Mouse (Mus musculus): ENCODE measurements around the gene A730015C16Rik. TPM values are rescaled to one million over a fixed set of nuclear protein-coding genes. Genes with fewer than 3 reads are reported as not detected.

The A730015C16Rik gene
- under 1 TPM in 1 of 2 experiments, not detected in 1; 0.36 TPM for total RNA-seq (2021)
- long read RNA-seq, partial matches to known transcripts: 0 of 1 reads
- long read RNA-seq, other reads (novel, unspliced or antisense): 0 of 1 reads

DNA sequence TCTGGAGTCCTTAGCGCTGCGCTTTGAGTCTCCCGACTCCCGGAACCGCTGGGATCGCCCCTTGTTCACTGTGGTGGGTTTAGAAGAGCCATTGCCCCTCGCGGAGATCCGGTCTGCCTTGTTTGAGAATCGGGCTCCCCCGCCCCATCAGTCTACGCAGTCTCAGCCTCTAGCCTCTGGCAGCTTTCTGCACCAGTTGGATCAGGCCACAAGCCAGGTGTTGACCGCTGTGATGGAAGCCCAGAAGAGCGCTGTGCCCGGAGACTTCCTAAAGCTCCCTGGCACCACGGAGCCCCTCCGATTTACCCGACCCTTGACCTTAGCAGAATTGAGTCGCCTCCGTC, at the start of gene A730015C16Rik:
Gene A730015C16Rik, minus strand, starts transcription at position 115 of the 344 bp plus-strand sequence.
- DNase-seq (ENCODE audit: low spot score in 2 of 2): peak in 1 of 2 experiments; percentile 27

DNA sequence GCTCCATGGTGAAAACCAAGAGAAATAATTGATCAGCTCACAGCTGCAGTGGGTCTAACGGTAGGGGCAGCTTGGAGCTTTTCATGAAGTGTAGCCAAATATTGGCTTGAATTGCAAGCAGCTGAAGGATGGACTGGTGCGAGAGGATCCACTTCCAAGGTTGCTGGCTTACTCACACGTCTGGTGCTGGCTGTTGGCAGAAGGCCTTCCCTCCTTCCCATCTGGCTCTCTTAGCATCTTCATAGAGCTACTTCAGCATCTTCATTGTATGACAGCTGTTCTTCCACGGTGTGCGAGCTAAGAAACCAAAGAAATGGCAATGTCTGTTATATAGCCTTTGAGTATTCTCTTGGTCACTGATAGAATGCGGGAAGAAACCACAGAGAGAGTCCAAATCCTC, 42.5 kb upstream of the A730015C16Rik start:
- DNase-seq (ENCODE audit: low spot score in 2 of 2): no peak

DNA sequence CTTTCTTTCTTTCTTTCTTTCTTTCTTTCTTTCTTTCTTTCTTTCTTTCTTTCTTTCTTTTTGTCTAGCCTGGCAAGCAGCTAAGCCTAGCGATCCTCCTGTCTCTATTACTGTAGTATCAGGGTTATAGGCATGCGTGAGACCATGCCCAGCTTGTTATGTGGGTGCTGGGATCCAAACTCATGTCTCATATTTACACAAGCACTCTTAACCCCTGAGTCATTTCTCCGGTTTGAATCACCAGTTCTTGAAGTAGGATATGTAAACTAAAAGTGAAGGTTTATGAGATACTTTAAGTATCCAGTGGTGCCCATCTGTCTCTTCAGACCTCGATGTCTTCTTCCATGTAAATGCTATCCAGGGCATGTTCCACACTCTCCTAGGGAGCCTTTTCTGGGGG, 39.0 kb upstream of the A730015C16Rik start:
- DNase-seq (ENCODE audit: low spot score in 2 of 2): no peak

DNA sequence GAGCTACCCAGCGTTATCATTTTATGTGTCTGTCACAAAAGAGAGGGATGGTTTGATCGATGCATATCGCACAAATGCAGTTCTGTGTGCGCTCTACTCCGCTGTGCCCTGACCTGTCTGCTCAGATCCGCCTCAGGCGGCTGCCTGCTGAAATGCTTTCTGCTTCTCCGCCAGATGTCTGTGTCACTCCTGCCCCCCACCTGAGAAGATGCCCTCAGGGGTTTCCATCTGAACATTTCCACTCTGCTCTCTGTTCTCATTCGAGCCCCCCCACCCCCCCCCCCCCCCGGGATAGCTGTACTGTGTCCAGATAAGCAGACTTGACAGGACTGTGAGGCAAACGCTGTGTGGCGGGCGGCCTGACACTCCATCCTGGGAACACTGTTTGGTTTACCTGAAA, 35.4 kb upstream of the A730015C16Rik start:
- no peak for DNase-seq (ENCODE audit: low spot score in 2 of 2)

DNA sequence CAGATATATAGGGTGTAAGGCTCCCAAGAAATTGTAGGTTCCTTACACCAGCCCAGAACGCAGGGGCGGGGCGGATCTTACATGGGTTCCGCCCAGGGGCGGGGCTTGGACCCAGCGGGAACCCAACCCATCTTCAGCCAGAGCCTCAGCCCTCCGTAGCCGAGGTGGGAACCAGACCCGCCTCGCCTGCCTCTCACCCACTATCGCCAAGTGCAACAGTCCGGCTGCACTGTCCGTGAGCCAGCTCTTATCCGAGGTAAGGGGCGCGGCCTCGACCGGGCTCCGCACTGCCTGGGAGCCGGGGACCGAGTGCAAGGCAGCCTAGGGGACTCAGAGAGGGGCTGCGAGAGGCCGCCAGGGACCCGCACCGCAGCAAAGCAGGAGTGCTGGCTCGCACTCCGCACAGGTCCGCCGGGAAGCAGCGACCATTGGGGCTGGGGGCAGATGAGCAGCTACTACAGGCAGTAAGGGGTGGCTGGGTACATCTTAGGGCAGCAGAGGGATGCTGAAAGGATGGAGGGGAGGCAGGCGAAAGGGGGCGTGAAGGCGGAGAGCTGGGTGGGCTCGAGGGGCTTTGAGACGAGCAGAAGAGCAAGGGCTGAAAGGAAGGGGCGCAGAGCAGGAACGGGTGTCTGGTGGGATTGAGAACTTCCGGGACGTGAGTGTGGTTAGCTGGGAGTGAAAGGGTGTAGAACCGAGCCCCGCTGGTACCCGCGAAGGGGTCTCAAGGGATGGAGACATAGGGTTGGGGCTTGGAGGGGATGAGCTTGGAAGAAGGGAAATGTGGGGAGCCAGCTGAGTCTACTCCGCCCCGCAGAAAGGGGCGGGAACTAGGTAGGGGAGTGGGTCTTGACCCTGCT, 30.8 kb upstream of the A730015C16Rik start, which contains the start of gene Rab3b:
Gene Rab3b, plus strand, starts transcription at position 101 of the 860 bp plus-strand sequence.
- DNase-seq (ENCODE audit: low spot score in 2 of 2): peak; percentile 44 to 61

DNA sequence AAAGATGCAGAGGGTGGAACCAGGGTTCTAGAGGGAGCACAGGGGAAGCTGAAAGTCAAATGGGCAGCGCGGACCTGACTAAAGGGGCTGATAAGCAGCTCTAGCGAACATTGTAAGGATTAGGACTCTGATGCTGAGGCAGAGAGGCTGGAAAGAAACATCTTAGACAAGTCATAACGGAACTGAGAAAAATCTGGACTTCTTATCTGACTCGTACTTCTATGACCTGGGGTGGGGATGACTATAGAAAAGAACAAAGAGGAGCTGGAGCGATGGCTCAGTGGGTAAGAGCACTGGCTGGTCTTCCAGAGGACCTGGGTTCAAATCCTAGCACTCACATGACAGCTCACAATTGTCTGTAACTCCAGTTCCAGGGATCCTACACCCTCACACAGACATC, 29.5 kb upstream of the A730015C16Rik start:
- DNase-seq (ENCODE audit: low spot score in 2 of 2): no peak

DNA sequence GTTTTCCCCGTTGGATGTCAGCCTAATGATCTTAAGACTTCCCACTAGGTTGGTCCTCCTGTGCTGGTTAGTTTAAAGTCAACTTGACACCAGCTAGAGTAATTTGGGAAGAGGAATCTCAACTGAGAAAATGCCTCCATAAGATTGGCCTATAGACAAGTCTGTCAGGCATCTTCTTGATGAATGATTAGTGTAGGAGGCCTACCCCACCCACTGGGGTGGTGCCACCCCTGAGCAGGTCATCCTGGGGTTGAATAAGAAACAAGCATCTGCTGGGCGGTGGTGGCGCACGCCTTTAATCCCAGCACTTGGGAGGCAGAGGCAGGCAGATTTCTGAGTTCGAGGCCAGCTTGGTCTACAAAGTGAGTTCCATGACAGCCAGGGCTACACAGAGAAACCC, 25.3 kb upstream of the A730015C16Rik start:
- no peak for DNase-seq (ENCODE audit: low spot score in 2 of 2)

DNA sequence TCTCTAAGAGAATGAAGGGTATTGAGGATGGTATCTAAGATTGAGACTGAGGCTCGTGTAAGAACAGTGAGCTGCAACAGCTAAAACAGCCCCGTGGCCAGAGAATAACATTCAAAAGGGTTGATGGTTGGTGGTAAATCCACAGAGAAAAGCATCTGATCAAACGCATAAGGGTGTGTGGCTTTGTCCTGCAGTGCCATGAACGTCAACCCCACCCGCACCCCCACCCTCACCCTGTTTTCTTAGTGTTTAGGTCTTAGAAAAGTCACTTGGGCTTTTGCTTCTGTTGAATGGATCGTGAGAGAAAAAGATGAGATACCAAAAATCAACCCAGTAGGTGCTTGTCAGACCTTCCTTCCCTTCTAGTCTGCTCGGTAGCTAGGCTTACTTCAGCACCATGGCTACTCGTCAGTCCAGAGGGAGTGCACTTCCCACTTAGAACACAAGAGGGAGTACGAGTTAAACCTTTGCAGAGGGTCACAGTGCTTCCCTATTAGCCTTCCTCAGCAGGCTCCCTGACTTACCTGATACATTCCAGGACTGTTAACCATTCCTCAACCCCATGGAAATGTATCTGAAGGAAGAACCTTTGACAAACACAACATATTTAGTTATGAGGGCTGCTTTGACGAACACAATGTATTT, 21.4 kb upstream of the A730015C16Rik start:
- DNase-seq (ENCODE audit: low spot score in 2 of 2): peak; percentile 93

DNA sequence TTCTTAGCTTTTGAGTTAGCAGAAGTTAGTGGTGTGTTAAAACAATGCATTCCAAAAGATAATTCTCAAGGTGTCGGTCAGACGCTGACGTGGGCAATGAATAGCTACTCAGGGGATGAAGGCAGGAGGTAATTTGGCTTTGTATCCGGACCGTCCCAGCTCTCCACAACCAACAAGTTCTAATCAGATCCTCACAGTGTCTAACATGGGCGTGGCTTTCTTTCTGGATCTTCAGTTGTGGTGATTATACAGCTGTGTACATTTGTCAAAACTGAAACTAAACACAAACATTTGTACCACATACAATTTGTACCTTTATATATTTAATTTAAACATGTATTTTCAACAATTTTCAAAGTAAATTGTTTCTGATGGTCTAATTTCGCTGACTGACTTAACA, 18.4 kb upstream of the A730015C16Rik start:
- DNase-seq (ENCODE audit: low spot score in 2 of 2): no peak

DNA sequence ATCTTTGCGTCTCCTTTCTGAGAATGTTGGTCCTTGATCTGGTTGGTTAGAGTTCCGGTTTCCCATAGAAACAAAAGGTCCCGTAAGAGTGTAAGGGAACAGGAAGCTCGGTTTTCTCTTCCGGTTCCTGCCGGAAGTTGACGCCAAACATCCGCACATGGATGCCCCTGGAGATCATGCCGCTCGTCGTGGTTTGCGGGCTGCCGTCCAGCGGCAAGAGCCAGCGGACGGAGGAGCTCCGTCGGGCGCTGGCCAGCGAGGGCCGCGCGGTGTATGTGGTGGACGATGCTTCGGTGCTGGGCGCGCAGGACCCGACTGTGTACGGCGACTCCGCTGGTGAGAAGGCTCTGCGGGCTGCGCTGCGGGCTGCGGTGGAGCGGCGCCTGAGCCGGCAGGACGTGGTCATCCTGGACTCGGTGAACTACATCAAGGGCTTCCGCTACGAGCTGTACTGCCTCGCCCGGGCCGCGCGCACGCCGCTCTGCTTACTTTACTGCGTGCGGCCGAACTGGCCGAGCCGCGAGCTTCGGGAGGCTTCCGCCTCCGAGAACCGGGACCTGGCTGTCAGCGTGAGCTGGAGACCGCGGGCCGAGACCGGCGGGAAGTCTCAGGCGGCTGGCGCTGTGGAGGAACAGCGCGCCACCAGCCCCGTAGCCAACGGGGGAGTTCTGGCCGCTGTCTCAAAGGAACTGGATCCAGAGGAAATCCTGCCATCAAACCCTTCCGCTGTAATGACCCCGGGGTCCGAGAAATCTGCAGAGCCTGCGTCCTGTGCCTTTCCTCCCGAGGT, 509 bp downstream of the A730015C16Rik start, which contains the start of gene Kti12:
Gene Kti12, plus strand, starts transcription at position 71 of the 790 bp plus-strand sequence.
- peak; percentile 74 to 82 for DNase-seq (ENCODE audit: low spot score in 2 of 2)

DNA sequence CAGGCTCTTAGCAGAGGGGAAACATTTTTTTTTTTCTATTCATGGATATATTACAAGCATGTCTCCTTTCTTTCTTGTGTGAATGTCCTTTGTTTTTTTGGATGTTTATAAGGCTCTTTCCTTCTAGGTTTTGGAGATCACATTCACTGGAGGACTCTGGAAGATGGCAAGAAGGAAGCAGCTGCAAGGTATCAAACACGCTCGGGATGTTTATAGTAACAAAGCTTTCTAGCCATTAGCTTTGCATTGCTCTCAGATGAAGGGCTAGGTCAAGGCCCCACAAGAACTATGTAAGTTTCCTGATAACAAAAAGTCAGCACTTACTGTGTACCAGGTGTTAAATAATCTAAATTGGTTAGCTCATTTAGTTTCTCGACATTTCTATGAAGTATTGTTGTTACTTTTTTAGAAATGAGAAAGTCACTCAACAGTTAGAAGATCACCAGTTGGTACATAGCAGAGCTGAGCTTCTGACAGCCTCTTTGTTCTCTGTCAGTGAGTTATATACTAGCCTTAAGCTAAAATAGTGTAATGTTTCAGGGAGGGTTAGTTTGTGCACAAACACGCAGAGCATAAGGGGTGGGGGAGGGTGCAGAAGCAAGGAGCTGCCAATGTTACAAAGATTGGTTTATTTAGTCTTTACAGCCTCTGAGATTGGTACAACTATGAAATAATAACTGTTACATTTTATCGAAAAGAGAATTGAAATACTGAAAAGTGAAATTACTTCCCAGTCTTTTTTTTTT, 2.4 kb downstream of the A730015C16Rik start:
- no peak for DNase-seq (ENCODE audit: low spot score in 2 of 2)

DNA sequence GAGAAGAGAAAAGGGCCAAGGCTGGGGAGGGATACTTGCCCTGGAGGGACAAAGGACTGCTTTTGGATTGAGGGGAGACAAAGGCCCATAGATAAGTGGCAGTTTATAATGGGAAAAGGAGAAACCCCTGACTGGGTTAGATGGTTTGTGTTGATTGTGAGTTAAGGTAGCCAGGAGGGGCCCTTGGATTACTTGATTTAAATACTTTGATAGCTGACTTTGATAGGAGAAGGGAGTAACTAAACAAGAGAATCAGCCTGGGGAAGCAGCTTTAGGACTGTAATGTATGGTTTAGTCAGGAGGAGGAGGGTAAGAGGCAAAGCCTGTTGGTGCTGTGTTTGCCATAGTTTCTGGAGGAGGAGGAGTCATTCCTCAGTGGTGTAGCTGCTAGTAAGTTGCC, 5.1 kb downstream of the A730015C16Rik start:
- no peak for DNase-seq (ENCODE audit: low spot score in 2 of 2)

DNA sequence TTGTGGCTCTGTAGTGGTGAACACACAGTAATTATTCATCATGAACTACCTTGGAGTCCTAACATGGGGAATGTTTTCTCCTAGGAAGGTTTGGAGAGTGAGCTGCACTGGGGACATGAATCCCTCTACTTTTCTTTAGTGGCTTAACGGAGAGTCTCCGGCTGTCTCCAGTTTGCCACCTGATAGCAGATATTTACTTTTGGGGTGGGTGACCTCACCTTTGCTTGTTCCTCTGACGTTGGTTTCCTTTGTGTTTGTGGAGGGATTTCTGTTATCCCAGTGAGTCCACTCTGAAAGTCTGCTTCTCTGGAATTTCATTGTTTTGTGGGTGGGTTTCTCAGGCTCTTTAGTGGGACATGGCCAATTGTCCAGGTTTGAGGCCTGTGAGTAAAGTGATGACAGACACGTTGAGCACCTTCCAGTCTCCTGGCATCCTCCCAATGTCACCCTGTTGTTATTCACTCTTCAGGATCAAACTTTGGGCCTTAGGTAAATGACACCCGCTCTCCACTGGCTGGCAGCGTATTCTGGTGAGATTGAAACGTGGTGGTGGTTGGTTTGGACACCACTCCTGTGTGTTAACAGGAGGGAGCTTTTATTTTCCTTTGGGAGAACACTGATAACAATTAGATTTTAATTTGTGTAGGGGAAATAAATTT, 6.4 kb downstream of the A730015C16Rik start:
- DNase-seq (ENCODE audit: low spot score in 2 of 2): no peak

DNA sequence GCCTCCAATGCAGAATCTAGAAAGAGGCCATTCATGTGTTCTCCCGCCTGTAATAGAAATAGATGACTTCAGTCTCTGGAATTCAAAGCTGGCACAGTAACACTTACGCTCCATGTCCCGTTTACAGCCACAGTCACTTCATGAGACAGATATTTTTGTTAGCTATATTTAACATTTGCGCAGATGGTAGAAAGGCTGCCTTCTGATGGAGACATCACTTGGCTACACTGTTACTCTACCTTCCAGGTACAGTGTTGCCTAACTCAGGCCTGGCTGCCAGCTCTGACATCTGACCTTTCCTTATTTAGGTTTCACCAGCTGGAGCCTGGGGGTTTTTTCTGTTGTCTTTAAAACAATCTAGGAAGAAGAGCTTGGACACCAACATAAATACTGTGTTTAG, 10.4 kb downstream of the A730015C16Rik start:
- no peak for DNase-seq (ENCODE audit: low spot score in 2 of 2)

DNA sequence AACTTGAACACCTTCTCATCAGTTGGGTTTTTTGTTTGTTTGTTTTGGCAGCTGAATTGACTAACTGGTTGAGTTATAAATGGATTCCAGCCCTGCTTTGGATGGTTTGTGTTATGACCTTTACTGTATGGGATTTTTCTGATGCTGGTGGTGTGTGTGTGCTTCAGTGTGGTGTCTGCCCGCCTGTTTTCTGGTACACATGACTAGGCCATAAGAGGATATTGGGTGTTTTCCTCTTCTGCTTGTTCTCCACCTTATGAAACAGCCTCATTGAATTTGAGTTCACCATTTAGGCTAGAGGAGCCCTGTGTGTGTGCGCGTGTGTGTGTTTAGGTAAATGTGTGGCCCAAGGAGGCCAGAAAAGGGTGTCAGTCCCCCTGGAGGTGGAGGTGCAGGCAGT, 12.9 kb downstream of the A730015C16Rik start:
- no peak for DNase-seq (ENCODE audit: low spot score in 2 of 2)

DNA sequence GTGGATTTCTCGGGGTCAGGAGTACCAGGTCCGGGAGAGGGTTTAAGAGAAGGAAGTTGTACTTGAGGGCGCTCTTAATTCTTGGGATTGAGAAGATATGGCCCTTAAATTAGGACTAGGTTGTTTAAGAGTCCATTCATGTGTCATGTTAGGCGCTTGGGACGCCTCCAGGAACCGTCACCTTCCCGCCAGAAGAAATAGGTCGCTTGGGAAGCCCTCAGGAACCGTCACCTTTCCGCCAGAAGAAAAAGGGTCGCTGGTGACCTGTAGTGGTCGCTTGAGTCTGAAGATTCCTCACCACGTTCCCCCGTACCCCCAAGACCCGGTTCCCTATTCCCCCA, 13.5 kb downstream of the A730015C16Rik start:
- peak in 1 of 2 experiments; percentile 35 for DNase-seq (ENCODE audit: low spot score in 2 of 2)

DNA sequence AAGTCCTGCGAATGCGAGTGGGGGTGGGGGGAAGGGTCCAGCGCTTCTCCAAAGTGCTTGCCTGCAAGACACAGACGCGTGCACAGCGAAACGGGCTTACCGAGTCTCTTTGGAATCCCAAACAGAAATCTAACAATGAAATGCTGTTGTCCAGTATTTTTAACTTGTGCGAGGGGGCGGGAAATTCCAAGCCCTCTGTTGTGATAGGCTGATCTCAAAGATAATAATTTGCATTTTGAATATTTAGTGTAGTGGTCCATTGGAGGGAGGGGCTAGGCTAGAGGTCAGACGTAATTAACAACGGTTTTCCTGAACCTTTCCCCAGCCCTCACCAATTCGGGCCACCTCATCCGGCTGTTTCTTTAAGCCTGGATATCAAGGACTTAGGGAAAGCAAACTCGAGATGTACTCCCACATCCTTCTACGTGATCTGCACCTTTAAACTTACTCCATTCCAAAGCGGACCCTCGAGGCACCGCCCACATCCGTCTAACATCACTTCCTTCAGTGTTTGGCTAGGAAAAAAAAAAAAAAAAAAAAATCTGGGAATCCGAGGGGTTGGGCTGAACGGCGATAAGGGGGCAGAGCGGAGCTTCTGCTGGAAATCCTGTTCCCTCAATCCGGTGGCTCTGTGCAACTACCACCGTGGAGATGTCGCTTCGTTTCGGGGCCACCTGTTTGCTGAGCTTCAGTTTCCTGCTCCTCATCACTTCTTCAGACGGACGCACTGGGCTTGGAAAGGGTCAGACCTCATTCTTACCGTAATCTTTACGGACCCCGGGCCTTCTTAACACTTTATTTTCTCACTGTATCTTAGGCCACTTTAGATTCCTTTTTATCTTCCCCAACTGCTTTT, 14.1 kb downstream of the A730015C16Rik start, which contains the start of gene Txndc12:
Gene Txndc12, plus strand, starts transcription at position 487 of the 856 bp plus-strand sequence.
- DNase-seq (ENCODE audit: low spot score in 2 of 2): peak; percentile 73 to 80

DNA sequence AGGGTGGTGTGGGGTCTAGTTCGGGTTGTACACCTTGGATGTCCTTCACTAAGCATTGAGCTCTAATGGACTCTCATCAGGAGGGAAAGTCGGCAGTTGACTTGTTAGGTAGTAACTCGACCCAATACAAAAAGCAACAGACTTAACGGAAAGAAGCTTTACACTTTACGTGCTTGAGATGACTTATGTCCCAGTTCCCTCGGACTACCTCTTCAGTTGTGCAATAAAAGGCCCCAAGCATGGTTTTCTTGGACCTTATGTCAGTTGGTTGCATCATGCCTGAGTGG, 14.6 kb downstream of the A730015C16Rik start:
- DNase-seq (ENCODE audit: low spot score in 2 of 2): no peak
